Mouse (Mus musculus) yolk sac, embryonic 10.5 days (tissue): ENCODE measurements around the gene Bcat2.

Experiments used
- DNase-seq: peaks from one replicate; pipeline ENCODE4 v3.0.0-alpha.2; 2017; ENCODE audit warnings: low spot score

The Bcat2 gene

DNA sequence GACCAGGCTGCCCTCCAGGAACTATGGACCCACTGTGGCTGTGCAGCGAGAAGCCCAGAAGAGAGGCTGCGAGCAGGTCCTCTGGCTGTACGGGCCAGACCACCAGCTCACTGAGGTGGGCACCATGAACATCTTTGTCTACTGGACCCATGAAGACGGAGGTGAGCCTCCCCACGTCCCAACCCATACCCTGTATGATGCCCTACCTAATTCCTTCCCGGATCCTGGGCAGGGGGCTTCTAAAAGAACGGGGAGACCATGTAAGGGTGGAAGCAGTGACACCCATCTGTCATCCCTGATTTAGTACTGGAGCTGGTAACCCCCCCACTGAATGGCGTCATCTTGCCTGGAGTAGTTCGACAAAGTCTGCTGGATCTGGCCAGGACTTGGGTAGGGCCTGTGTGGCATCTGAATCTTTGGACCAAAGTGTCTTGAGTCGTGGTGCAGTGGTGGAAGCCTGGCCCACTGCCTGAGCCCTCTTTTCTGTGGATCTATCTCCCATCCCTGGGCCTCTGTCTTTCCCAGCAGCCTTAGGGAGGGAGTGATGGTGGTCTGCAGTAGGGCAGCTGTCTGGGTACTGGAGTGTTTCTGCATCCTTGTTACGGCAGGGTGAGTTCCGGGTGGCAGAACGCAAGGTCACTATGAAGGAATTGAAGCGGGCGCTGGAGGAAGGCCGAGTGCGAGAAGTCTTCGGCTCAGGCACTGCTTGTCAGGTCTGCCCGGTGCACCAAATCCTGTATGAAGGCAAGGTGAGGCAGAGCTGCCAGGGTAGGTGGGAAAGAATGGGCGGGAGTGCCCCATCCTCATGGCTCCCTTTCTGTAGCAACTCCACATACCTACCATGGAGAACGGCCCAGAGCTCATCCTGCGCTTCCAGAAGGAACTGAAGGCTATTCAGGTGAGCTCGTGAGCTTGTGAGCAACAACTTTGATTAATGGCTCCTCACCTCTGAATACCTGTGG lies 18.0 kb downstream of the Bcat2 start:
- no peak for DNase-seq

DNA sequence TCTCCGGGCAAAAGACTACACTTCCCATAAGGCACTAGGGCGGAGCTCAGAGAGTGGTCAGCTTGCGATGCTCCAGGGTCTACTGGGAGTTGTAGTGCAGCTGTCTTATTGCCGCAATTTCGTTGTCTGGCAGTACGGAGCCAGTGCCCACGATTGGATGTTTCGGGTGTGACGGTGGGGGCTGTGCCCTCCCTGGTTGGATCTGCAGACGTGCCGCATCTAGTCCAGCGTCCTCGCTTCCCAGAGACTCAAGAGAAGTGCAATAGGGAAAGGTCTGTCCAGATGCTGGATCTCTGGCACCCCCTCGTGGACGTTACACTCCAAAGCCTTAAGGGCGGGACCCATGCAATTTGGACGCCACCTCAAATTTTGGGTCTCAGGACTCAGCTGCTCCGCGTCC lies 19.2 kb downstream of the Bcat2 start:
- peak; percentile 92 for DNase-seq

DNA sequence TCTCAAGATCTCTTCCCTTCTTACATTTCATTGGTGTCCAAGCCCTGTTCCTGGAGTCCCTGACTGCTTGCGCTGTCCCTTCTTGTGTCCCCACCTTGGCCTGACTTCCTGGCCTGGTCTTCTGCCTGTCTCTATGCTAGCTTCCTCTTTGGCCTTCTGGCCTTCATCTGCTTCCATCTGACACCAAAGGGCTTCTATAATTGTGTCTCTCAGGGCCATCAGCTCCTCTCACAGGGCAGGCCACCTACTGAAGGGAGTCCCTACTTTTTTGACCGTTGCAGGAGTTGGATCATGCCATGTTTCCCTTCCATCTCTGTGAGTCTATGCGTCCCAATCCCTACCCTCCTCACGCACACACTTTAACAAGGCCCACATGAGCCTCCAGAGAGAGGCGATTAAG lies 19.9 kb downstream of the Bcat2 start:
- DNase-seq, result no peak

DNA sequence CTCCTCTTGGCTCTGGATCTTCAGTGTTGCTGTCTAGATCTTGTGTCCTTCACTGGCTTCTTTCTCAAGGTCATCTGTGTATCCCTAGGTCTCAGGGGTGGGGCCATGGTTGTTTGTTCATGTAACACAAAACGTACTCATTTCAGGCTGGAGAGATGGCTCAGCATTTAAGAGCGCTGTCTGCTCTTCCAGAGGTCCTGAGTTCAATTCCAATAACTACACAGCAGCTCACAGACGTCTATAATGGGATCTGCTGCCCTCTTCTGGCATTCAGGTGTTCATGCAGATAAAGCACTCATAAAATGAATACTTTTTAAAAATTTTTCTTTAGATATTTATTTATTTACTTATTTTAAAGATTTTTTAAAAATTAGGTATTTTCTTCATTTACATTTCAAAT lies 20.9 kb downstream of the Bcat2 start:
- DNase-seq, result no peak

DNA sequence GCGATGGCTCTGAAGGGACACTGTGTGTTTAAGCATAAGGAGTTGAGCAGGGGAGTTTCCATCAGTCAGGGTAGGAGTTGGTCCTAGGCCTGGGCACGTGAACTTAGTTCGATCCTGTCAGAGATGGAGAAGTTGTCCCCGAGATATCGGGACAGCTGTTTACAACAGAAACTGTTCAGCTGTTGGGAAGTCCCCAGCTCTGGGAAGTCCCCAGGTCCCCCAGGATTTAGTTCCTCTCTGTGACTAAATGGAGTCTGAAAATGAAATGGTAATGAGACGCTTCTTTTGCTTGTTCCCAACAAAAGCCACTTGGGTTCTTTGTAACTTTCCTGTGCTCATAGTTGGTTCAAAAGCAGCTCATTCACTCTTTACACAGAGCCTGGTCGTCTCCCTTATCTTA lies 21.9 kb downstream of the Bcat2 start:
- DNase-seq, result no peak

DNA sequence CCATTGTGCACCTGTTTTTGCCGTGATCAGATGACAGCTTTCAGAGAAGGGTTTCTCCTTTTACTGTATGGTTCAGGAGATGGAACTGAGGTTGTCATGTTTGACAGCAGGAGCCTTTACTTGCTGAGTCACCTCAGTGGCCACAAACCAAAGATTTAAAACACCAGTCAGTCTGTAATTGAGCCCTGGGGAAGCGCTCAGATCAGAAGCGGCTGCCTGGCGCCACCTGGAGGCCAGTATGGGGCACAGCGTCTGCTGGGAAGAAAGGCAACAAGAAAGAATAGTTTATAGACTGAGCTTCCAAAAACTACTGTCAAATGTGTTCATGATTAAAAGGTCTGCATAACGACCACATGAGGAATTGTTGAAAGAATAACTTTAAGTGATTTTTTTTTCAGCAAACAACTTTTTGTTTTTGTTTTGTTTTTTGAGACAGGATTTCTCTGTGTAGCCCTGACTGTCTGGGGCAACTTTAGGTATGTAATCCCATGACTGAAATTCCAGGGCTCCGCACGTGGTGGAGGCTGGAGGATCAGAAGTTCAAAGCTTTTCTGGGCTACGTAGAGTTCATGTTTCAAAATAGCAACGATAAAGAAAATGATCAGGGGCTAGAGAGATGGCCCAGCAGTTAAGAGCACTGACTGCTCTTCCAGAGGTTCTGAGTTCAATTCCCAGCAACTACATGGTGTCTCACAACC lies 23.3 kb downstream of the Bcat2 start:
- DNase-seq, result peak; percentile 58

DNA sequence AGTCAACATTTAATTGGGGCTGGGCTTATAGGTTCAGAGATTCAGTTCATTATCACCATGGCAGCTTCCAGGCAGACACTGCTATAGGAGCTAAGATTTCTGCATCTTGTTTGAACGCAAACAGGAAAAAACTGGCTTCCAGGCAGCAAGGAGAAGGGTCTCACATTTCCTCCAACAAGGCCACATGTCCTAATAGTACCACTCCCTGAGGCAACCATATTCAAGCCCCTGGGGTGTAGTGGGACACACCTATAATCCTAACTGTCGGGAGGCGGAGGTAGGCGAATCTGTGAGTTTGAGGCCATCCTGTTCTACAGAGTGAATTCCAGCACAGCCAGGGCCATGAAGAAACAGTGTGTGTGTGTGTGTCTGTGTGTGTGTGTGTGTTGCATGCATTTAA lies 25.2 kb downstream of the Bcat2 start:
- no peak for DNase-seq

DNA sequence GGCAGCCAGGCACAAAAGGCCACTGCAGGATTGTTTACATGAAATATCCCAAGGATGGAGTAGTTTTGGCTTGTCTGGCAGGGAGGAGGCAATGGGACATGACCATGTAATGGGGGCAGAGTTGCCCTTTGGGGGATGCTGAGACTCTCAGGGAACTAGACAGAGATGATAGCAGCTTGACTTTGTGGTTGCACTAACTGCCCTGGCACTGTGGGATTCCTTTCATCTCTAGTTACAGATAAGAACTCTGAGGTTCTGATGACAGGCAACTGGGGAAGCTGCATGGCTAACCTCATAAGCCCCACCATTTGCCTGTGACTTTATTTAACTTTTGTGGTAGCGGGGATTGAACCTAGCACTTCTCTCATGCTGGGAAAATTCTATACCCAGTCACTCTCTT lies 26.2 kb downstream of the Bcat2 start:
- DNase-seq, result no peak

DNA sequence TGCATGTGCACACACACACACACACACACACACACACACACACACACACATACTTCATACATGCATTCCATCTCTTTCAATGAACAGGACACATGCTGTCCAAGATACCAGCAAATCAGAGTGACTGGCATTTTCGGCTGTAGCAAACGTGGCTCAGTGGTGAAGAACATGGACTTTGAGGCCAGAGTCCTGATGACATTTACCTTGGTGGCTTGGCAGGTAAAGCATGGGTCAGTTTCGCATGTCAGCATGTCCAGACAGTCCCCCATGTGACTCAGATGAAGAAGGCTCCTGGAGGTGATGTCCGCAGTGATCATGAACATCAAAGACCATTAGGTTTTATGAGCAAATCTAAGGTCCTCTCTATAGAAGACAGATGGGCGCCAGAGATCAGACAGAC lies 27.1 kb downstream of the Bcat2 start:
- DNase-seq, result no peak

DNA sequence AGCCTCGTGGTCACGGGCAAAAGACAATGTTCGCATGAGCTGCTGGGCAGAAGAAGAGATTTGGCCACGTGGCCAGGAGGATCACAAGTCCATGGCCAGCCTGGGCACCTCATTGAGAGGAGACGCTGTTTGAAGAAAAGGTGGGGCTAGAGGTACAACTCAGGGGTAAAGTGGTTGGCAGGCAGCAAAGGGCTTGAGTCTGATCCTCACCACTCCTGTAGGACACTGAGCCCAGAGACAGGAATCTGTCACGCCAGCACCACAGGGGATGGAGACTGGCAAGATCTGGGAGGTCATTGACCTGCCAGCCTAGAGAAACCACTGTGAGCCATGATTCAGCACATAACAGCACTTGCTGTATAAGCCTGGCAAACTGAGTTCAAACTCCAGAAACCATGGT lies 27.6 kb downstream of the Bcat2 start:
- no peak for DNase-seq

DNA sequence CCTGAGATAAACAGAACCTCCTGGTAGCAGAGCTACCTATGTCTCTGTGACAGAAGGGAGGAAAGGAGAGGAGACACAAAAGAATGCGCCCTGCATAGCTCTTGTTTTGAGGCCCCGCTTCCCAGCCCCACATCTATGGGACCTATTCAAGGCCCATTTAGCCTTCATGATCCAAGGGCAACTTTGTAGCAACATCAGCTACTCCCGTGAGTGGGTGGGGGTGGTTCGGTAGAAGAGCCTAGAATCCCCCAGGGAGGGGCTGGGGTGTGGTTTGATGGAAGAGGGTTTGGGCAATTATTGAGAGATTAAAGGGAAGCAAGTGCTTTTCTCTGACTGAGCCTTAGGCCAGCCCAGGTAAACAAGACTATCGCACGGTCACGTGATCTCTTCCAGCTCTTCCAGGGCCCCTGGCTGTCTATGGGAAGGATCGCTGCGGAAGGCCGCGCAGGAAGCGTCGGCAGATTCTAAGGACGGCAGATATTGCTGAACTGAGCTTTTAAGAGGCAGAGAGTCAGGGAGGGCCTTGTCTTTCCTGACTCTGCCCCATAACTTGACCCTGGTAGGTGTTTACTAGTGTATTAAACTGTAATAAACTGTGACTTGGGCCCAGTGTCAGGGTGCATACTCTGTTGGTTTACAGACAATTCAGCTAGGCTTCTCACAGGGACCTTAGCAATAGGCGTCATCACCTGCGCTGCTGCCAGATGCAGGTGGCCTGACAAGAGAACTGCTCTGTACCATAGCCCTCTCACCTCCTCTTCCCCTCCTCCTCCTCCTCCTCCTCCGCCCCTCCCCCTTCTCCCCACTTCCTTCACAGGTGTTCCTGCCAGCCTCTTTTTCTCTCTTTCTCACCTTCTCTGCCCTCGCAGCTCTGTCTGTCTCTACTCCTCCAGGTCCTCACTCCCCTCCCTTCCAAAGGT lies 29.3 kb downstream of the Bcat2 start:
- peak; percentile 66 for DNase-seq

DNA sequence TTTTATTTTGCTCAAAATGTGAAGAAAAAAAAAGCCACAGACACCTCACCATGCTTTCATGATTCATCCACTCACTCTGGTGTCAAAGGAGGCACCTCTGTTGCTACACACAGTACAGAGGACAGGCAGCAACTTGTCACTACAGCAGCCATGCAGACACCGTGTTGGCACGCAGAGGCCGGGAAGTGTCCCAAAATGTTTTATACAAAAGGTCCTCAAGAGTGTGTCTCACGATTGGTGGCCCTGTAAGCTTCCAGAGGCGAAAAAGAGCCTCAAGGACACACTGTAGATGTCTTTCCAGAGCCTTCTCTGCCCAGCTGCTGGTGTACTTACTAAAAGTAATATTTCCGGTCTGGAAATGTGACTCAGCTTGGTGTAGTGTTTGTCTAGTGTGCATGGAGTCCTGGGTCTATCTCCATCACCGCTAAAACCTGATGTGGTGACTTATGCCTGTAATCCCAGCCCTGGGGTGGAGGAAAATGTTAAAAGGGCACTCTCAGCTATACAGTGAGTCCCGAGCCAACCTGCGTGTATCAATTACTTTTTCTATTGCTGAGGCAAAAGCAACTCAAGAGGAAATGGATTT lies 35.8 kb downstream of the Bcat2 start:
- DNase-seq, result no peak

DNA sequence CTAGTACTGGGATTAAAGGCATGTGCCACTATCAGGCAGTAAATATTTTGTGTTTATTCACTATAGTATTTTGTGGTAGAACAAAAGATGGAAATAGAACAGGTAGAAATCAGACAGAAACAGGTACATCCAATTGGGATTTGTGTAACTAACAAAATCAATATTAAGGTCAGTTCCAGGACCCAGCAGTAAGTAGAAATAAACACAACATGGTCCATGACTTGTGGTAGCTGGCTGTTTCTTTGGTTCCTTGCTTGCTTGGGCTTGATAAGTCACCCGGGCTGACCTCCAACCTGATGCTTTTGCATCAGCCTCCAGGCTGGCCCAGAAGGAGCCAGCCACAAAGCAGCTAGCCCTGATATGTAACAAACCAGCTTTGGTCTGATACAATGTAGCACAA lies 39.6 kb downstream of the Bcat2 start:
- DNase-seq, result no peak

DNA sequence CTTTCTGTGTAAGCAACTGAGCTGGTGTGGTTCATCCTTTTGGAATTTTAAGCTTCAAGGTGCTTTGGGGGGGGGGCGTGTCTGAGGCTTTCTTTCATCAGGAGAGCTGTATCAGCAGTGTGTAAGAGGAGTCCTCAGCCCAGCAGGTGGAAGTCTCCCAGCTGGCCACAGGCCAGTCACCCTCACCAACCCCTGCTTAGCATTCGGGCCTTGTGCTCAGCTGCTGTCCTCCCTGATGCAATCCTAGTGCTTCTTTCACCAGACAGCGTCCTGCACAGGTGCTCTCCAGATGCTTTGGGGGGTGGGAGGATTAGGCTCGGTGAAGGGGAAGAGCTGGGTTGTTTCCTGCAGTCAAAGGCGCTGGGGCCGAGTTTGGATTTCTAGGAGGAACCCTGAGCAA lies 46.3 kb downstream of the Bcat2 start:
- DNase-seq, result no peak

DNA sequence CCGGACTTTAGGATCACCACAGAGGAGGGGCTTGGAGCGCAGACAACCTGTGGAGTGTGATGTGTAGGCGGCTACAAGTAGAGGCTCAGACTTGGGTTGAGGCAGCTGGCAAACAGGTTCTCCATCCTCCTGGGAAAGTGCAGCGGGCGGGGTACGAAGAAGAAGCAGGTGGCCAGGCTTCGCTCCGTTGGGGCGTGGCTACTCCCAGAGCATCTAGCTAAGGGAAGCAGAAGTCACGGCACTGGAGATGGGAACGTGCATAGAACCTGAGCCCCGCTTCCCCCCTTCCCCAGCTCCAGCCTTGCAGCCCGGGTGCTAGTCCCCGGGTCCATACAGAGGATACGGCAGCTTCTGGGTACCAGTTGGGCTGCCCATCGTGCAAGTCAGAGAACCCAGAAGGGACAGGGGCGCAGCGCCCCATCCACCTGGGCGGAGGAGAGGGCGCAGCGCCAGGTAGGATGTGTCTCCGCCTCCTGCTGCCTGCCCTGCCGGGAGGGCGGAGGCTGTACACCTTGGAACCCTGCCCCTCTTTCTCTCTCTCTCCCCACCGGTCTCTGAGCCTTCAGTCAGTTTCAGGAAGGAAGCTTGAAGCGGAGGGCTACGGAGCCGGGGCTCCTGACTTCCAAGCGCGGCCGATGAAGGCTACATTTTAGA lies 47.2 kb downstream of the Bcat2 start, which contains the start of gene Fut1:
Fut1 (plus strand) TSS at position 248 of the 654 bp plus-strand sequence.
- no peak for DNase-seq

DNA sequence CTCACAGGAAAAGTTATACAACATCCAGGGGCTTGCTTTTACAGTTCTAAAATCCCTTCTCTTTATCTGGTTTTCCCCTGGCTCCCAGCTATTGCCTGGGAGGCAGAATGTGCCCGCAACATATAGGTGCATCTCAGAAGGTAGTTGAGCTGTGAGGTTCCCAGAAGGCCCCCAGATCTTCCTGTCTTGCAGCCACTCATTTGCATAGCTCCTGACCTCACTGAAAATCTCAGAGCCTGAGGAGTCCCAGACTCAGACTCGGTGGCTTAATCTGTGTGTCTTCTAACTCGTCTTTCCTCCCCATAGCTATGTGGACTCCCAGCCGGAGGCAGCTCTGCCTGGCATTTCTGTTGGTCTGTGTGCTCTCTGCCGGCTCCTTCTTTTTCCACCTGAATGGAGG lies 48.4 kb downstream of the Bcat2 start:
- no peak for DNase-seq

DNA sequence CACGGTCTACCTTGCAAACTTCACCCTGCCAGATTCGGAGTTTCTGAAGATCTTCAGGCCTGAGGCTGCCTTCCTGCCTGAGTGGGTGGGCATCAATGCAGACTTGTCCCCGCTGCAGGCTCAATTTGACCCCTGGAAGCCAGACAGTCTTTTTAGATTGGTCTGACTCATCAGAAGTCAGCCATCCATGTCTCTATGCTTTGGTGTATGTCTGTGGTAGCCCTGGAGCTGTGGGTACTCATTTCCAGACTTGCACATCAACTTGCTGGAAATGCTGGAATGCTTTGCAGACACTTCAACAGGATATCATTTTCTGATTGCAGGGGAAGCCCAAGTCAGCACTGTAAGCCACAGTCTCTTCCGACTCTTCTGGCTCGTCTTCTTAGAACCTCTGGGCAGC lies 49.6 kb downstream of the Bcat2 start:
- DNase-seq, result no peak

DNA sequence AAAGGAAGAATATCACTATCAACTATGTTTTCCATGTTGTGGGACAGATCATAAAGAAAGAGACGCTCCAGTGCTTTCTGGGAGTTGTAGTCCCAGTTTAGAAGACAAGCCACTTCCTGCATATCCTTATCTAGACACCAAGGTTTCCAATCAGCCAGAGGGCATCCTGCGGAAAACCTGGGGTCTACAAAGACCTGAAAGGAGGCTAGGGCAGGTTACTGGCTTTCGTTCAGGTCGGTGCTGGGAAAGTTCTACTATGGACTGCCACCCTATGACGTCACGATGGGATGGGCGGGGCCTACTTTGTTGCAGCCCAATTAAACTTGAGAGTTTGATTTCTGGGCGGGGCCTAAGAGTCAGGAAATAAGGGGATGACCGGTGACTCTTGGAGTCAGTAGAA lies 51.5 kb downstream of the Bcat2 start, which contains the start of gene Izumo1:
Izumo1 (plus strand) TSS at position 369 of the 400 bp plus-strand sequence.
- peak; percentile 63 for DNase-seq

DNA sequence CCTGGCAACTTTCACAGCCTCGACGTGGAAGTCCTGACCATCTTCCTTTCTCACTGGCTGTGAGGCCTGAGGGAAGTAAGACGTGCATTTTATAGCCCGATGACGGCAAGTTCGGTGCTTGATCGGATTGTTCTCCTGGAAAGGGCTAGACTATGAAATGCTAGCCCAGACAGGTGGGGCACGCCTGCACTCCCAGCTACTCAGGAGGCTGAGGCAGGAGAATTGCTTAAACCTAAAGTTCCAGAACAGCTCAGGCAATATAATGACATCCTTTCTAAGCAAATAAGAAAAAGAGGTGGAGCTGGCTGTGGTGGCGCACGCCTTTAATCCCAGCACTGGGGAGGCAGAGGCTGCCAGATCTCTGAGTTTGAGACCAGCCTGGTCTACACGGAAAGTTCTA lies 53.6 kb downstream of the Bcat2 start:
- no peak for DNase-seq

DNA sequence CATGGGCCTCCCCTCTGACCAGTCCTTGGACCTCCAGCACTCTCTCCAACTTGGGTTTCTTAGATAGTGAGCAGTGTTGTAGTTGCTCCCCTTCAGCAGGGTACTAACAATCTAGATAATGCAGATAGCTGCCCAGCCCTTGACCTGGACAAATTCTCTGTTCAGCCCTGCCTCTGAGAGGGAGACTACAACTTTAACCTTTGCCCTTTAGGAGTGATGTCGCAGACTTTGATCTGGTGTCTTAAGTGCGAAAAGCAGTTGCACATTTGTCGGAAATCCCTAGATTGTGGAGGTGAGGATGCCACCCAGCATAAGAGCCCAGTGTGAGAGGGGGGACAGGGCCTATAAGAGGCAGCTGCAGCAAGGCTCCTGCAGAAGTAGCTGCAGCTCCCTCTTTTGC lies 54.8 kb downstream of the Bcat2 start:
- peak; percentile 56 for DNase-seq

DNA sequence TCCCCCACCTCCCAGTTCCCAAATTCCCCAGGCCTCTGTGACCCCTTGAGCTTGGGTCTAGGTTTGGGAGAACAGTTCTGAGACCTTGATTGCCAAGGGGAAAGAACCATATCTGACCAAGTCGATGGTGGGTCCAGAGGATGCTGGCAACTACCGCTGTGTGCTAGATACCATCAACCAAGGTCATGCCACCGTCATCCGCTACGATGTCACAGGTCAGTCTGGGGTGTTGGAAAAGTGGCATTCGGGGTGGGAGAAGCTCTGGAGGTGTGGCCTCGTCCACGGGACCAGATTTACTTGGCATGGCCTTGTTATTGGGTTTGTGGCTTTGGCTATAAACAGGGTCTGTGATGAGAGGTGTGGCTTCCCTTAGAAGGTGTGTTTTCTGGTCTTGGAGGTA lies 55.5 kb downstream of the Bcat2 start:
- no peak for DNase-seq
